Mouse (Mus musculus) layer of hippocampus, adult 9-10 months (tissue): Measurements from ENCODE around the gene Kcnk15.

Source experiments
- DNase-seq: peaks from one replicate; pipeline ENCODE4 v3.0.0; 2022; ENCODE audit warnings: low spot score

The Kcnk15 gene

GRCm38 (mm10) chr2:163875484-163875883 is 22.0 kb downstream of the Kcnk15 start:
- DNase-seq, result no peak

- DNase-seq, result no peak
Measured at GRCm38 (mm10) chr2:163876830-163877498, 23.5 kb downstream of the Kcnk15 start.

DNA sequence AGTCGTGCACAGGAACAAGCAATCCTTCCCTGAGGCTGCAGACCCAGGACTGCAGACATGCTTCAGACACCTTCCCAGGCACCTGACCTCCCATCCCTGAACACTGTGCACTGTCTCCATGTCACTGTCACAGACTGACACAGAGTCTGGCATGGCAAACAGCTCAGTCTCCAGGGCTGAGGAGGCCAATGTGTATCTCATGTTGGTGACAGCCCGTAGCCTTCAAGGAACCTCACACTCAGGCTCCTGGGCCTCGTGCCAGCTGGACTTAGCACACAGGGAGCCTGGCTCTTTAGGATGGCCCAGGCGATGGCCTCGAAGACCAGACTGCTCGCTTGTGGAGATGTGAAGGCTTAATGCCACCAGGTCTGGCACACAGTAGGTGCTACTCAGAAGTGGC is 27.4 kb downstream of the Kcnk15 start:
- no peak for DNase-seq

- DNase-seq, result no peak
Measured at GRCm38 (mm10) chr2:163882859-163883652, 29.6 kb downstream of the Kcnk15 start.

GRCm38 (mm10) chr2:163889411-163889810 is 36.0 kb downstream of the Kcnk15 start:
- no peak for DNase-seq

DNA sequence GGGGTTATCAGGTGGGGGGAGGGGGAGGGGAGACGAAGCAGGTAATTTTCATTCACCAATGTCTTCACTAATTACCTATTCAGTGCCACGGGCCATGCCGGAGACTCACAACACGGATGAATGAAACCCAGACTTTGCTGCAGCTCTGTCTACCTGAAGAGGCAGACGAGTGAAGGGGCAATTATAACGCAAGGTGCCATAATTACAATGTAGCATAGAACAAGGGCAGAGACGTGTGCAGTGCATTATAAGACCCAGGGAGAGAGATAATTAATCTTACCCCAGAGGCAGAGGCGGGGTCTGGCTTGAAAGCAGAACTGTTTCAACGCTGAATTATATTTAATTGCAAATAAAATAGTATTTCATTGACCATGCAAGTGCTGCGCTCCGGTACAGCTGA is 37.1 kb downstream of the Kcnk15 start:
- DNase-seq, result no peak

GRCm38 (mm10) chr2:163891271-163891670 is 37.8 kb downstream of the Kcnk15 start:
- DNase-seq, result no peak

DNA sequence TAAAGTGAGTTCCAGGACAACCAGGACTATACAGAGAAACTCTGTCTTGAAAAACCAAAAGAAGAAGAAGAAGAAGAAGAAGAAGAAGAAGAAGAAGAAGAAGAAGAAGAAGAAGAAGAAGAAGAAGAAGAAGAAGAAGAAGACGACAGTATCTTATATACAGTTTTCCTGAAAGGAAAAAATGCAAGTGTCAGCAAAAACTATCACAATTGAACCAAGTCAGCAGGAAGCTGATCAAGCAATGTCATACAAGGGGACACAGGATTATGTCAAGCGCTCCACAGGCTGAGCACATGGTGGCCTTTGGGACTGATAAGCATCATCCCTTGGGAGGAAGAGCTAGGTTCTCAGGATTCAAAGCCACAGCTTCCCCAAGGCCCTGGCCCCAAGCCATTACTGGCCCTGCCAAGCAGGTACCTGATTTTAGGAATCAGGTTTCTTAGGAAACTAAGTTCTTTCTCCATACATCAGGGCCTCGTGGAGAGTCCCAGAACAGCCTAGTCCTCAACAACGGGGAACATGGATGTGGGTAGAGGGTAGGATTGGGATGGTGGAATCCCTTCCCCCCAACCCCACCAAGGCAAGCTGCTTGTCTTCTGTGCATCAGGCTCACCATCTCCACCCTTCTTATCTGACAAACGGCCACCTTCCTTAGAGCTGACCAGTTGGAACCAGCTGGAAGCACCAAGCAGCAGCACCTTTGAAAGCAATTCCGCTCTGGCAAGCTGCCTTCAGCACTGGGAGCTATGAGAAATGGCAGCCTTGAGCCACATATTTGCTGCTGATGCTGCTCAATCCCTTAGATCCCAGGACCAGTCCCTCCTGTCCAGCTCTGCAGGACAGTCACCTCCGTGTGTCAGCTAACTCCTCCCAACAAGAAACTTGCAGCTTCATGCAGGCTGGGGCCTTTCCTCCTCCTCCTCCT is 40.3 kb downstream of the Kcnk15 start:
- DNase-seq, result no peak

DNA sequence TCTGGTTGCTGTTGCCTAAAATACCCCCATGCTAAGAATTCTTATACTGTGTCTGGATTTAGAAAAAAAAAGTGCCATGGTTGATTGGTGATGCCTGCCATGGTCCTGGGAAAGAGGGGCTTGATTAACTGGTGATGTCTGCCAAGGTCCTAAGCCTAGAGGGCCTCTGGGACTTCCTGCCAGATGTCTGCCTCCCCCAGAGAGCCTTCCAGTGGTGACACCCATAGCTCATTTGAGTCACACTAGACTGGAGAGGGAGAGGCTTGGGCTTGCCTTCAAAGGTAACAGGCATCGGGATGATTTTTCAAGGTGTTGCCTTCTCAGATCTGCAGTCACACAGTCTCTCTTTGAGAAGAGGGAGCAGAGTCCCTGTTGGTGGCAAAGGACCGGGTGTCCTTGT is 41.7 kb downstream of the Kcnk15 start:
- no peak for DNase-seq

GRCm38 (mm10) chr2:163897026-163897425 is 43.6 kb downstream of the Kcnk15 start:
- no peak for DNase-seq

DNA sequence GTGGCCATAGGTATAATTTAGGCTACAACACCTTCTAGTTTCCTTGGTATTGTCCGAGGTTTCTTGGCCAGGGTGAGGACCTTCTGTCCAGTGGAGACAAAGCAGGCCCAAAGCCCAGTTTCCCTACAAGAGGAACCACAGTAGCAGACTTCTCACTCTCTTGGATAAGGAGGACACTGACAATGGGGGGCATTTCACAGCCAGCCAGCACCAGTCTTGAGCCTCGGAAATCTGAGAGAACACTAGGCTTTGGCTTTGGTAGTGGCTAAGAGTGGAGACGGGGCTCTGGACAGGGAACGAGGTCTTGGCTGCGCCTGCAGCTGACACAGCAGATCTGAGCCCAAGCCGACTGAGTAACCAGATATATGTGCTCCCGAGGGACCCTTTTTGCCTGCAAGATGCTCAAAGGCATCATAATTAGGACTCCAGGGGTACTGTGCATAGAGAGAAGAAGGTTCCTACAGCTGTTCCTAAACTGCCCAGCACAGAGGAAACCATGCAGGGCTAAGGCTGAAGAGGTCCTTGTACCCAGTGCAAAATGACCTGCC is 44.6 kb downstream of the Kcnk15 start:
- DNase-seq, result no peak

GRCm38 (mm10) chr2:163899910-163900411 is 46.5 kb downstream of the Kcnk15 start:
- DNase-seq, result no peak

- no peak for DNase-seq
Measured at GRCm38 (mm10) chr2:163901043-163901442, 47.6 kb downstream of the Kcnk15 start.

- no peak for DNase-seq
Measured at GRCm38 (mm10) chr2:163902448-163902847, 49.0 kb downstream of the Kcnk15 start.

DNA sequence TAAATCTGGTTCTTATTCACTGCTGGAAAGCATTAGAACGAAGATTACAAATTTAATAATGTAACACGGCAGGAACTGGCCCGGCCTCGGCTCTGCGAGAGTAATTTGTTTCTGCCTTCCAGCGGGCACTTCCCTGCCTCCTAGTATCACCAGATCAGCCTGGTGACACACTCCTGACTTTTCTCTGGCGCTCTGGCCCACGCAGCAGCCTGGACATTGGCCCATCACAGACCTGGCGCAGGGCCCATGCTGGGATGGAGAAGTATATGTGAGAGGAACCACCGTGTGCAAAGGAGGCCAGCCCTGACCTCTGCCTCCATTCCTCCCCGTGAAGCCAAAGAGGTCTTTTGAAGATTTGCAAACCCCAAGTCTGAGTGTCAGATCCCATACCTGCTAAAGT is 50.0 kb downstream of the Kcnk15 start:
- no peak for DNase-seq

DNA sequence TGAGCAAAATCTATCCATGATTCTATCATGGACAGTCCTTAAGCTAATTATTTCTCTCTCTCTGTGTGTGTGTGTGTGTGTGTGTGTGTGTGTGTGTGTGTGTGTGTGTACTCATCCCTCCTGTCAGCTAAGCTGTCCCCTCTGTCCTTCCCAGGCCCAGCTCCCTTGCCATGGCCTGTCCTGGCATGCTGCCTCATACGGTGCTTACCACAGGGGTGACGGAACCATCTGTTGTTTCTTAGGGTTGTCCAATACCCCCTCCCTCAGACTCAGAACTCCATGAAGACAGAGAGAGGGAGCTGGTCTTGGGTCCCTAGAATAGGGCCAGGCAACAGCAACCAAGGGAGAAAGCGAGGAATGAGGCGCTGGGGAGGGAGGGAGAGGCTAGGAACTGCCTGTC is 50.9 kb downstream of the Kcnk15 start:
- no peak for DNase-seq

GRCm38 (mm10) chr2:163907131-163907530 is 53.7 kb downstream of the Kcnk15 start:
- no peak for DNase-seq
